ENCODE assay signal across 15 mouse cellular contexts in genomic region chr4:155501126-155501525, GRCm38 (mm10). TPM values are rescaled to one million over a fixed set of nuclear protein-coding genes. Genes with fewer than 3 reads are reported as not detected.
DNase-seq lines count a peak whose midpoint lies in the region.
"Had no signal": no experiment of that assay in that cellular context is flagged by ENCODE, and none has a peak within 500 bp of the region (broad histone marks: within the 10 kb centered on the region; RNA-seq: fewer than 3 reads in every experiment).

No protein-coding gene starts in this region.

- DNase-seq in cerebellum, adult 9-10 months, result peak; percentile 47
- no peak for DNase-seq in cerebellum, postnatal 4 days (ENCODE audit: low spot score in 2 of 2)
- peak; percentile 60 to 74 for DNase-seq in cerebellum, postnatal 25 days
- DNase-seq in cerebellum, adult 11-12 months, result no peak
- peak; percentile 55 to 58 for DNase-seq in cerebellum, postnatal 36 days
- DNase-seq in gastrocnemius, adult 8-10 months (ENCODE audit: low spot score in 2 of 2), result no peak
- DNase-seq: adrenal gland, adult 2 months; adrenal gland, postnatal 14 days; gastrocnemius, postnatal 14 days; heart, adult 18-20 months; heart, postnatal 14 days; heart, postnatal 4 days; kidney, adult 18-20 months; kidney, adult 9 months had no signal

RNA-seq across cellular contexts. Expression of gene Gnb1, which starts 10.0 kb away (rescaled TPM):
- total RNA-seq in gastrocnemius, adult 8-10 months (2022), result 10 to 100 TPM; 44.1 to 58.4 (median 47.3) TPM

RNA-seq across cellular contexts. Expression of gene Tmem52, which starts 32.2 kb away (rescaled TPM):
- total RNA-seq in gastrocnemius, adult 8-10 months (2022), result 100 to 1,000 TPM; 139 to 250 (median 181) TPM
- total RNA-seq: heart, postnatal 4 days; MEL had no signal

Comparison
In these comparisons a context has a peak if more than half of its experiments do, and no peak if none do; other contexts are left out.
1. DNase-seq: peak in cerebellum, adult 9-10 months (single experiment), cerebellum, postnatal 25 days (2 of 2) and cerebellum, postnatal 36 days (2 of 2); none in cerebellum, postnatal 4 days (0 of 2), cerebellum, adult 11-12 months (single experiment) and gastrocnemius, adult 8-10 months (0 of 2).